Mouse (Mus musculus): ENCODE data around the gene Arid4a.

DNA sequence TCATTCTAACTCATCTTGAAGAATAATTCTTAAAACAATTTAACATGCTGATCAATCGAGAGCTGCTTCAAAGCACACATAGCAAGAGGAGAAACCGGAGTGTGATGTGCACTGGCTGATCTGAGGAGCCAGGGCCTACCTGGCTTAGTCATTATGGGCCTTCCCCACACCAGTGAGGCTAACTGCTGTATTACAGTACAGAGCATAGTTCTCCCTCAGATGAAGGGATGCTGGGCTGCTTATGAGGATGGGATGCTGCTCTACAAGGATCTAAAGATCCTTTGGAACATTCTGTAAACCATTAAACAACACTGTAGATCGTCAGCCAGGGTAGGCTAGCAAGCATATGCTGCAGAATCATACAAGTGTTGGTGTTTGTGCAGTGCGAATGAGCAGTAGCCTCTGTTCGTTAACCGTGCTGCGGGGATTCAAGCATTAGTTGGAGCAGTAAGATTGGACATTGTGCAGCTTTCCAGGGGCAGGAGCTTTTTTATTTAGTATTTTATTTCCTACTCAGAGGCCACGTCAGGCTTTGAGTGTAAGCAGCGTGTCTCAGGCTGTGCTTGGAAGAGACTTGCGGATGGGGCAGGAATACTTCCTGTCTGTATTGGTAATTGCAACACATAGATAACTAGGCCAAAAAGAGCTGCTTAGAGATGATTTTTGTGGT is 33.9 kb downstream of the Arid4a start:
- TF ChIP-seq CTCF (IDR thresholded peaks at IDR 0.05) (no peak), EP300 (IDR thresholded peaks at IDR 0.05) (no peak)

All from lung, postnatal 0 days (tissue).